Mouse (Mus musculus): ENCODE measurements around the gene Gm45140.

DNA sequence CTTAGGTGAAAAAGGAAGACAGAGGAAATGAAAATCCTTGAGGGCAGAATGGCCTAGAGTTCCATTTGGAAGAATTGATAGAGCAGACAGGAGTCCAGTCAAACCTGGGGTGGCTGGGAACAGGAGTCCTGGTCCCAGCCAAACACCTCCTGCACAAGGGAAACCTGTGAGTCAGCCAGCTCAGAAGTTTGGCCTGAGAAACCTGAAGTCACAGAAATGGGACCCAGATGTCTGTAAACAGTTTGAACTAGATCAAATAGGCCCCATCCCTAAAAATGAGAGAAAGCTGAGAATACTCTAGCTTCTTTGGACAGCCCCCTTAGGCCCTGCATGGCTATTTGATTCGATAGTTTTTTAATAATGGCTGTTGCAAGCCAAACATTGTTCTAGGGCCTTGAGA, 22.9 kb downstream of the Gm45140 start:
- TF ChIP-seq BHLHE40 (IDR thresholded peaks at IDR 0.05; ENCODE audit: low read depth, low read length) (no peak), CTCF (conservative IDR thresholded peaks at IDR 0.05 in 1 of 2, IDR thresholded peaks at IDR 0.05 in 1 of 2; ENCODE audit: low read depth in 2 of 2, low read length in 2 of 2) (no peak), HCFC1 (IDR thresholded peaks at IDR 0.05; ENCODE audit: low read depth, low read length) (no peak), IRF4 (IDR thresholded peaks at IDR 0.05; ENCODE audit: low read depth, low read length) (no peak), MAFK (IDR thresholded peaks at IDR 0.05; ENCODE audit: insufficient replicate concordance, low read length) (no peak), POLR2A (IDR thresholded peaks at IDR 0.05; ENCODE audit: low read depth, low read length) (no peak), KAT2A (IDR thresholded peaks at IDR 0.05; ENCODE audit: insufficient replicate concordance, low read length) (no peak), ETS1 (conservative IDR thresholded peaks at IDR 0.05; ENCODE audit: low read depth, low read length) (no peak), MEF2A (IDR thresholded peaks at IDR 0.05; ENCODE audit: borderline replicate concordance, low read depth, low read length) (no peak), ZNF384 (IDR thresholded peaks at IDR 0.05; ENCODE audit: low read depth, low read length) (no peak), RCOR1 (conservative IDR thresholded peaks at IDR 0.05; ENCODE audit: low read depth, low read length) (no peak), NRF1 (IDR thresholded peaks at IDR 0.05; ENCODE audit: low read depth, low read length) (no peak)

All from CH12.LX (cell line).